Mouse (Mus musculus): ENCODE results near the gene Gnl2. TPM values are rescaled to one million over a fixed set of nuclear protein-coding genes. Genes with fewer than 3 reads are reported as not detected.

Gnl2 gene
- polyA plus RNA-seq, 1 experiment from 2014 or later, result 76.1 TPM

DNA sequence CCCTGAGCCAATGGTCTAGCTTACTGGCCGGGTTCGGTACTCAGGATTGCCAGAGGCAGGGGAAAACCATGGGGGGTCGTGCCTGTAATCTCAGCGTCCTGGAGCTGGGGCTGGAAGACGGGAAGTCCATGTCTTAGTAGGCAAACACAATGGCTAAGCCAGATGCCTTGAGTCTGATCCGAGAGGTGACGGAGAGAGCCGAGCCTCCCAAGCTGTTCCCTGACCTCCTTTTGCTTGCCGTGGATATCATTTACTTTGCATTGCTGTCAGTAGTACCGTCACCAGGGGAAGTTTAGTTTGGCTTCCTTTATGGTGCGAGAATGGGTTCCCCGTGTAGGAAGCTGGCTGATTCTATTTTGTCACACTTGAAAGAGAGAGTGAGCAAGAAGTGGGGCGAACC, 84.9 kb downstream of the Gnl2 start:
- H3K27me3 ChIP-seq (replicated peaks), result no peaks in the 10 kb centered on the region
- no peak overlapping the region for H3K9ac ChIP-seq
- ATAC-seq (ENCODE audit: insufficient read depth, low FRiP score, low read depth), result no peak
- H3K36me3 ChIP-seq, result peaks cover 25% of the 10 kb centered on the region
- no peak overlapping the region for H3K4me2 ChIP-seq
- 82% methylated on average over 13 of the region's 13 CpGs for WGBS
- H3K4me1 ChIP-seq, result no peaks in the 10 kb centered on the region
- no peak overlapping the region for H3K27ac ChIP-seq
- no peaks in the 10 kb centered on the region for H3K9me3 ChIP-seq
- H3K4me3 ChIP-seq (replicated peaks), result no peak overlapping the region

Other genes with a start within 250 kb of the Gnl2 start
- gene Mtf1, start 214.5 kb upstream of the Gnl2 start, polyA plus RNA-seq (2015; fragmentation: Nextera tagmentation; extraction: Ambion mirVana), result 11.7 and 13.2 TPM in 2 replicates
- 34.2 and 36.1 TPM in 2 replicates for gene Yrdc, start 165.9 kb upstream of the Gnl2 start, polyA plus RNA-seq (2015; fragmentation: Nextera tagmentation; extraction: Ambion mirVana)
- gene 1110065P20Rik, start 165.4 kb upstream of the Gnl2 start, polyA plus RNA-seq (2015; fragmentation: Nextera tagmentation; extraction: Ambion mirVana), result 60.5 and 63.3 TPM in 2 replicates
- gene Maneal, start 154.4 kb upstream of the Gnl2 start, polyA plus RNA-seq (2015; fragmentation: Nextera tagmentation; extraction: Ambion mirVana), result 0.55 and 0.68 TPM in 2 replicates
- 0.14 and 0.30 TPM in 2 replicates for gene Epha10, start 135.7 kb upstream of the Gnl2 start, polyA plus RNA-seq (2015; fragmentation: Nextera tagmentation; extraction: Ambion mirVana)
- 11.3 and 13.8 TPM in 2 replicates for gene 9930104L06Rik, start 79.5 kb upstream of the Gnl2 start, polyA plus RNA-seq (2015; fragmentation: Nextera tagmentation; extraction: Ambion mirVana)
- gene Cdca8, start 77.3 kb upstream of the Gnl2 start, polyA plus RNA-seq (2015; fragmentation: Nextera tagmentation; extraction: Ambion mirVana), result 118 and 128 TPM in 2 replicates
- 12.9 and 14.5 TPM in 2 replicates for gene Rspo1, start 30.2 kb upstream of the Gnl2 start, polyA plus RNA-seq (2015; fragmentation: Nextera tagmentation; extraction: Ambion mirVana)
- 0.08 and 0.22 TPM in 2 replicates for gene Dnali1, start 49.1 kb downstream of the Gnl2 start, polyA plus RNA-seq (2015; fragmentation: Nextera tagmentation; extraction: Ambion mirVana)
- 26.3 and 27.5 TPM in 2 replicates for gene Snip1, start 50.1 kb downstream of the Gnl2 start, polyA plus RNA-seq (2015; fragmentation: Nextera tagmentation; extraction: Ambion mirVana)
- 45.9 and 52.1 TPM in 2 replicates for gene Meaf6, start 68.5 kb downstream of the Gnl2 start, polyA plus RNA-seq (2015; fragmentation: Nextera tagmentation; extraction: Ambion mirVana)
- gene Zc3h12a, start 111.3 kb downstream of the Gnl2 start, polyA plus RNA-seq (2015; fragmentation: Nextera tagmentation; extraction: Ambion mirVana), result 1.3 and 1.5 TPM in 2 replicates